Mouse (Mus musculus) mature B cell (primary cell): ENCODE data around the gene Hist1h2ac.

ENCODE experiments used
- in situ Hi-C: fragments of 300-500 bp; cut with MboI; formaldehyde crosslinking; loops from 2 replicates; pipeline ENCODE4 v1.14.3; 2019

Gene Hist1h2ac

GRCm38 (mm10) chr13:23662536-23662935 lies 21.2 kb downstream of the Hist1h2ac start:
- in situ Hi-C loops = no loop called here

GRCm38 (mm10) chr13:23659636-23660366 lies 23.9 kb downstream of the Hist1h2ac start:
- in situ Hi-C loops = no loop called here
